ENCODE assay signal across 10 mouse cellular contexts in the genomic region with DNA sequence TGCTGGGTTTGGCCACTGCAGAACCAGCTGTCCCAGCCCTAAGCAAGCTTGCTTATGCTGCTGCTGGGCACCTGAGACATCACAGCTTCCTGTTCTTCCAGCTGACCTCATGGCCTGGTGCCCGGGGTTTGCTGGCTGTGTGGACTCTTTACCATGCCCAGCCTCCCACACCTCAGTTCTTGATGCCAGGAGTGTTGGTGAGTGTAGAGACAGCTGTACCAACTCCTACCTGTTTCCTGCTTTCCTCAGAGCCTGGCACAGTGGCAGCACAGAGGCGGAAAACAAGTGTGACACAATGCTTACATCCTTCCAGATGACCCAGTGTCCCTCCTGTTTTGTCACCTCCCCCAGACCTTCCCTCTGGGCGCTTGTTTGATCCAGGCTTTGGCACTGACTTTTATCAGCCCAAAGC. TPM values are rescaled to one million over a fixed set of nuclear protein-coding genes. Genes with fewer than 3 reads are reported as not detected.
DNase-seq lines count a peak whose midpoint lies in the region; ATAC-seq and TF ChIP-seq lines count a peak whose summit lies in the region.
"Had no signal": no experiment of that assay in that cellular context is flagged by ENCODE, and none has a peak within 500 bp of the region (broad histone marks: within the 10 kb centered on the region; RNA-seq: fewer than 3 reads in every experiment).

No protein-coding gene starts in this region.

- H3K36me3 ChIP-seq in forebrain, embryonic 11.5 days (ENCODE audit: control insufficient read depth, insufficient read depth, low read length), result no peaks in the 10 kb centered on the region
- H3K36me3 ChIP-seq: G1E had no signal

- 0 out of 2 replicates have a peak, but pooled peaks cover 2% of the 10 kb centered on the region for H3K27me3 ChIP-seq in forebrain, embryonic 11.5 days (ENCODE audit: control insufficient read depth, insufficient read depth, low read length)

- 90% methylated on average over 3 of the region's 3 CpGs for whole genome bisulfite sequencing in forebrain, embryonic 11.5 days

- no peak overlapping the region for H3K4me2 ChIP-seq in forebrain, embryonic 11.5 days (ENCODE audit: low read depth, low read length, severe bottlenecking)

- no peak overlapping the region for H3K9ac ChIP-seq in forebrain, embryonic 11.5 days (ENCODE audit: low read length)

- no peaks in the 10 kb centered on the region for H3K9me3 ChIP-seq in forebrain, embryonic 11.5 days (ENCODE audit: control insufficient read depth, low read length)
- H3K9me3 ChIP-seq: G1E had no signal

- no peaks in the 10 kb centered on the region for H3K4me1 ChIP-seq in forebrain, embryonic 11.5 days (replicated peaks; ENCODE audit: control insufficient read depth, insufficient read depth, low read length)

- intact Hi-C loops in heart, postnatal 14 days (cut with DNase I), result no loop called here

- peak; percentile 19 to 40 for DNase-seq in layer of hippocampus, adult 2 months (ENCODE audit: low spot score in 2 of 2)
- DNase-seq in layer of hippocampus, adult 9-10 months (ENCODE audit: low spot score), result no peak
- DNase-seq in brain, adult 2 months (ENCODE audit: low read depth, low spot score), result peak; percentile 80
- DNase-seq in heart, postnatal 14 days, result peak; percentile 41 to 44
- DNase-seq in forebrain, embryonic 11.5 days (ENCODE audit: low spot score), result no peak
- DNase-seq in spleen, adult 12 weeks (ENCODE audit: low spot score), result no peak

- no peak overlapping the region for H3K4me3 ChIP-seq in layer of hippocampus, adult 2 months
- H3K4me3 ChIP-seq in forebrain, embryonic 11.5 days (ENCODE audit: low read depth, low read length), result no peak overlapping the region

- 0 out of 2 replicates have a peak, but pooled peaks have one; percentile 13 for ATAC-seq in megakaryocyte progenitor cell, adult 5-6 weeks (replicated peaks; ENCODE audit: poor library complexity)
- ATAC-seq in inflammation-experienced regulatory T-cells, adult 6 months, result no peak
- ATAC-seq in forebrain, embryonic 11.5 days (replicated peaks; ENCODE audit: low FRiP score), result no peak

- no peak for TF ChIP-seq CTCF in layer of hippocampus, adult 2 months (conservative IDR thresholded peaks at IDR 0.05)

- peak overlapping the region; percentile 56 for H3K27ac ChIP-seq in layer of hippocampus, adult 2 months
- no peak overlapping the region for H3K27ac ChIP-seq in forebrain, embryonic 11.5 days (ENCODE audit: low read depth, low read length)

RNA-seq across cellular contexts. Expression of gene Tmem202, which starts 12.0 kb away (rescaled TPM):
- total RNA-seq in layer of hippocampus, adult 2 months (2021), result 1 to 10 TPM; 2.4 to 2.8 TPM
- under 1 TPM; 0.56 to 0.67 TPM for total RNA-seq in heart, postnatal 14 days (2021)
- total RNA-seq in megakaryocyte progenitor cell, adult 5-6 weeks (2015), result 0.17 TPM in 1 of 2 replicates, not detected in the other
- not detected in 2 replicates for total RNA-seq in megakaryocyte progenitor cell, adult 5-6 weeks (2017)
- not detected for polyA plus RNA-seq in inflammation-experienced regulatory T-cells, adult 6 months (2017; shearing (Covaris generic))
- polyA plus RNA-seq in forebrain, embryonic 11.5 days (2014; fragmentation: Nextera tagmentation; extraction: Ambion mirVana), result not detected in 2 replicates
- total RNA-seq: common myeloid progenitor, adult 5-6 weeks; G1E had no signal
- polyA plus RNA-seq: G1E had no signal

RNA-seq across cellular contexts. Expression of gene Hexa, which starts 12.3 kb away (rescaled TPM):
- 10 to 100 TPM; 47.8 to 51.0 TPM for total RNA-seq in layer of hippocampus, adult 2 months (2021)
- 10 to 100 TPM; 33.2 to 33.9 TPM for total RNA-seq in heart, postnatal 14 days (2021)
- 98.6 and 103 TPM in 2 replicates for total RNA-seq in megakaryocyte progenitor cell, adult 5-6 weeks (2015)
- total RNA-seq in megakaryocyte progenitor cell, adult 5-6 weeks (2017), result 168 and 210 TPM in 2 replicates
- 10 to 100 TPM; 15.6 to 38.7 (median 37.6) TPM for polyA plus RNA-seq in inflammation-experienced regulatory T-cells, adult 6 months (2017; shearing (Covaris generic))
- polyA plus RNA-seq in forebrain, embryonic 11.5 days (2014; fragmentation: Nextera tagmentation; extraction: Ambion mirVana), result 44.2 and 44.5 TPM in 2 replicates

RNA-seq across cellular contexts. Expression of gene Celf6, which starts 26.1 kb away (rescaled TPM):
- total RNA-seq in layer of hippocampus, adult 2 months (2021), result 10 to 100 TPM; 25.2 to 30.4 TPM
- total RNA-seq in heart, postnatal 14 days (2021), result under 1 TPM in 1 of 2 experiments, not detected in 1; 0.10 TPM
- not detected in 2 replicates for total RNA-seq in megakaryocyte progenitor cell, adult 5-6 weeks (2015)
- not detected in 2 replicates for total RNA-seq in megakaryocyte progenitor cell, adult 5-6 weeks (2017)
- not detected for polyA plus RNA-seq in inflammation-experienced regulatory T-cells, adult 6 months (2017; shearing (Covaris generic))
- polyA plus RNA-seq in forebrain, embryonic 11.5 days (2014; fragmentation: Nextera tagmentation; extraction: Ambion mirVana), result 8.3 and 9.6 TPM in 2 replicates
- total RNA-seq: common myeloid progenitor, adult 5-6 weeks; G1E had no signal
- polyA plus RNA-seq: G1E had no signal

Comparison
In these comparisons a context has a peak if more than half of its experiments do, and no peak if none do; other contexts are left out.
1. DNase-seq: peak in layer of hippocampus, adult 2 months (2 of 2), brain, adult 2 months (single experiment) and heart, postnatal 14 days (2 of 2); none in layer of hippocampus, adult 9-10 months (single experiment), forebrain, embryonic 11.5 days (single experiment) and spleen, adult 12 weeks (single experiment).
2. RNA of gene Celf6, which starts 26.1 kb away (total RNA-seq): 25.2 to 30.4 TPM in layer of hippocampus, adult 2 months; 0.10 TPM in heart, postnatal 14 days and not detected in megakaryocyte progenitor cell, adult 5-6 weeks; every median in the first group is over 10 times any median in the second.